ENCODE assay signal across 8 mouse cellular contexts in genomic region chr17:31855597-31856518, GRCm38 (mm10). TPM values are rescaled to one million over a fixed set of nuclear protein-coding genes. Genes with fewer than 3 reads are reported as not detected.
DNase-seq lines count a peak whose midpoint lies in the region; ATAC-seq lines count a peak whose summit lies in the region.

Gene Sik1, minus strand, starts transcription at chr17:31855804.

- H3K4me3 ChIP-seq in heart, embryonic 11.5 days (ENCODE audit: low read depth, low read length): peak within 1 kb of the TSS; percentile 88
- H3K4me3 ChIP-seq in kidney, embryonic 16.5 days (ENCODE audit: low read length): peak within 1 kb of the TSS; percentile 93
- peak within 1 kb of the TSS; percentile 89 for H3K4me3 ChIP-seq in liver, embryonic 11.5 days (ENCODE audit: low read depth, low read length)
- peak within 1 kb of the TSS; percentile 90 for H3K4me3 ChIP-seq in stomach, embryonic 14.5 days (ENCODE audit: low read depth, low read length)

- peak; percentile 83 for ATAC-seq in erythroblast, adult 5-6 weeks (replicated peaks; ENCODE audit: low FRiP score, poor library complexity, severe bottlenecking)
- ATAC-seq in heart, embryonic 11.5 days (replicated peaks; ENCODE audit: insufficient number of reproducible peaks, low FRiP score, low TSS enrichment): peak; percentile 89
- ATAC-seq in kidney, embryonic 16.5 days (ENCODE audit: low FRiP score, low TSS enrichment): peak; percentile 91
- ATAC-seq in liver, embryonic 11.5 days (replicated peaks; ENCODE audit: low FRiP score): peak; percentile 94
- ATAC-seq in stomach, embryonic 14.5 days (ENCODE audit: insufficient number of reproducible peaks, insufficient read depth, low FRiP score, low read depth): peak; percentile 91

- peak within 1 kb of the TSS; percentile 92 for H3K9ac ChIP-seq in heart, embryonic 11.5 days (ENCODE audit: low read depth, low read length)
- peak within 1 kb of the TSS; percentile 95 for H3K9ac ChIP-seq in kidney, embryonic 16.5 days (replicated peaks; ENCODE audit: low read length)
- H3K9ac ChIP-seq in liver, embryonic 11.5 days (ENCODE audit: low read depth, low read length): peak within 1 kb of the TSS; percentile 97
- peak within 1 kb of the TSS; percentile 83 for H3K9ac ChIP-seq in stomach, embryonic 14.5 days (replicated peaks; ENCODE audit: low read depth, low read length)

- peak within 1 kb of the TSS; percentile 89 for H3K4me2 ChIP-seq in heart, embryonic 11.5 days
- peak within 1 kb of the TSS; percentile 82 for H3K4me2 ChIP-seq in kidney, embryonic 16.5 days (replicated peaks; ENCODE audit: low read depth, low read length)
- H3K4me2 ChIP-seq in liver, embryonic 11.5 days: peak within 1 kb of the TSS; percentile 90
- peak within 1 kb of the TSS; percentile 81 for H3K4me2 ChIP-seq in stomach, embryonic 14.5 days (replicated peaks; ENCODE audit: low read depth, low read length)

- no peaks in the 10 kb centered on the region for H3K27me3 ChIP-seq in heart, embryonic 11.5 days (ENCODE audit: control insufficient read depth, insufficient read depth, low read length)
- H3K27me3 ChIP-seq in kidney, embryonic 16.5 days (ENCODE audit: insufficient read depth, low read length): no peaks in the 10 kb centered on the region
- no peaks in the 10 kb centered on the region for H3K27me3 ChIP-seq in liver, embryonic 11.5 days (replicated peaks; ENCODE audit: control insufficient read depth, insufficient read depth, low read length)
- H3K27me3 ChIP-seq in stomach, embryonic 14.5 days (ENCODE audit: control insufficient read depth, insufficient read depth, low read length): no peaks in the 10 kb centered on the region

- WGBS in heart, embryonic 11.5 days (ENCODE audit: insufficient replicate concordance): 1% methylated on average over 83 of the region's 92 CpGs
- 1% methylated on average over 39 of the region's 92 CpGs for WGBS in kidney, embryonic 16.5 days
- WGBS in liver, embryonic 11.5 days: under 1% methylated on average over 66 of the region's 92 CpGs
- 1% methylated on average over 79 of the region's 92 CpGs for WGBS in stomach, embryonic 14.5 days

- no peaks in the 10 kb centered on the region for H3K36me3 ChIP-seq in heart, embryonic 11.5 days (ENCODE audit: control insufficient read depth, insufficient read depth, low read length)
- peaks cover 3% of the 10 kb centered on the region for H3K36me3 ChIP-seq in kidney, embryonic 16.5 days (ENCODE audit: insufficient read depth, low read length)
- peaks cover 3% of the 10 kb centered on the region for H3K36me3 ChIP-seq in liver, embryonic 11.5 days (ENCODE audit: control insufficient read depth, insufficient read depth, low read length)
- peaks cover 3% of the 10 kb centered on the region for H3K36me3 ChIP-seq in stomach, embryonic 14.5 days (ENCODE audit: control insufficient read depth, insufficient read depth, low read length)

- peak; percentile 99 for DNase-seq in B cell, adult 2 months
- peak; percentile 98 for DNase-seq in brain, adult 2 months (ENCODE audit: low read depth, low spot score)
- peak; percentile 95 for DNase-seq in liver, embryonic 11.5 days (ENCODE audit: low spot score)
- peak; percentile 98 for DNase-seq in naive thymus-derived CD4-positive, alpha-beta T cell, adult 2 months (ENCODE audit: low read depth)

- H3K4me1 ChIP-seq in heart, embryonic 11.5 days (ENCODE audit: control insufficient read depth, insufficient read depth, low read length): peaks cover 33% of the 10 kb centered on the region
- peaks cover 39% of the 10 kb centered on the region for H3K4me1 ChIP-seq in kidney, embryonic 16.5 days (ENCODE audit: insufficient read depth, low read length)
- peaks cover 34% of the 10 kb centered on the region for H3K4me1 ChIP-seq in liver, embryonic 11.5 days (replicated peaks; ENCODE audit: control insufficient read depth, insufficient read depth, low read length)
- H3K4me1 ChIP-seq in stomach, embryonic 14.5 days (ENCODE audit: control insufficient read depth, insufficient read depth, low read length): peaks cover 26% of the 10 kb centered on the region

- no peaks in the 10 kb centered on the region for H3K9me3 ChIP-seq in heart, embryonic 11.5 days (replicated peaks; ENCODE audit: control insufficient read depth, low read length)
- no peaks in the 10 kb centered on the region for H3K9me3 ChIP-seq in kidney, embryonic 16.5 days (ENCODE audit: low read length)
- H3K9me3 ChIP-seq in liver, embryonic 11.5 days (ENCODE audit: control insufficient read depth, low read length): no peaks in the 10 kb centered on the region
- H3K9me3 ChIP-seq in stomach, embryonic 14.5 days (ENCODE audit: control insufficient read depth, low read depth, low read length): no peaks in the 10 kb centered on the region

- H3K27ac ChIP-seq in heart, embryonic 11.5 days (ENCODE audit: low read depth, low read length): peak within 1 kb of the TSS; percentile 95
- H3K27ac ChIP-seq in kidney, embryonic 16.5 days (ENCODE audit: low read length): peak within 1 kb of the TSS; percentile 95
- peak within 1 kb of the TSS; percentile 59 for H3K27ac ChIP-seq in liver, embryonic 11.5 days (ENCODE audit: low read depth, low read length)
- H3K27ac ChIP-seq in stomach, embryonic 14.5 days (ENCODE audit: low read length): peak within 1 kb of the TSS; percentile 88

RNA-seq across cellular contexts. Expression of gene Sik1, which starts in this region (rescaled TPM):
- total RNA-seq in erythroblast, adult 5-6 weeks (2015; ENCODE audit: low replicate concordance): 1.5 and 4.2 TPM in 2 replicates
- total RNA-seq in erythroblast, adult 5-6 weeks (2017; ENCODE audit: low replicate concordance): 2.8 and 3.5 TPM in 2 replicates
- polyA plus RNA-seq in heart, embryonic 11.5 days (2014; fragmentation: Nextera tagmentation; extraction: Ambion mirVana): 21.7 and 24.3 TPM in 2 replicates
- 16.5 and 17.8 TPM in 2 replicates for polyA plus RNA-seq in kidney, embryonic 16.5 days (2015; fragmentation: Nextera tagmentation; extraction: Ambion mirVana)
- 10.4 and 11.2 TPM in 2 replicates for polyA plus RNA-seq in liver, embryonic 11.5 days (2014; fragmentation: Nextera tagmentation; extraction: Ambion mirVana)
- 19.7 and 20.8 TPM in 2 replicates for polyA plus RNA-seq in stomach, embryonic 14.5 days (2014; fragmentation: Nextera tagmentation; extraction: Ambion mirVana)

Comparison
In these comparisons a context has a peak if more than half of its experiments do, and no peak if none do; other contexts are left out.
1. Peak in every context shown above with its lines: DNase-seq, ATAC-seq, H3K4me3 ChIP-seq and H3K27ac ChIP-seq.